Mouse (Mus musculus): Measurements from ENCODE around the gene Tbk1. TPM values are rescaled to one million over a fixed set of nuclear protein-coding genes. Genes with fewer than 3 reads are reported as not detected.

Tbk1 gene
- polyA plus RNA-seq, 1 experiment from 2014 or later = 35.9 TPM

- H3K36me3 ChIP-seq = peaks cover 91% of the 10 kb centered on the region
- no peaks in the 10 kb centered on the region for H3K9me3 ChIP-seq
- no peak overlapping the region for H3K4me2 ChIP-seq
- no peaks in the 10 kb centered on the region for H3K4me1 ChIP-seq
- H3K27me3 ChIP-seq = no peaks in the 10 kb centered on the region
- no peak overlapping the region for H3K9ac ChIP-seq
- H3K4me3 ChIP-seq = no peak overlapping the region
- no peak overlapping the region for H3K27ac ChIP-seq
- no peak for ATAC-seq (ENCODE audit: insufficient number of reproducible peaks, insufficient read depth, low FRiP score, low TSS enrichment, low read depth)
- WGBS = 95% methylated on average over 13 of the region's 13 CpGs
These were observed 28.7 kb upstream of the Tbk1 start for GRCm38 (mm10) chr10:121615146-121615870.

- no peaks in the 10 kb centered on the region for H3K27me3 ChIP-seq
- H3K36me3 ChIP-seq = peaks cover 90% of the 10 kb centered on the region
- no peak overlapping the region for H3K9ac ChIP-seq
- ATAC-seq (ENCODE audit: insufficient number of reproducible peaks, insufficient read depth, low FRiP score, low TSS enrichment, low read depth) = no peak
- 86% methylated on average over 13 of the region's 13 CpGs for WGBS
- H3K27ac ChIP-seq = no peak overlapping the region
- H3K4me1 ChIP-seq = no peaks in the 10 kb centered on the region
- H3K9me3 ChIP-seq = no peaks in the 10 kb centered on the region
- no peak overlapping the region for H3K4me2 ChIP-seq
- H3K4me3 ChIP-seq = no peak overlapping the region
These were observed 27.0 kb upstream of the Tbk1 start for GRCm38 (mm10) chr10:121613570-121613969.

DNA sequence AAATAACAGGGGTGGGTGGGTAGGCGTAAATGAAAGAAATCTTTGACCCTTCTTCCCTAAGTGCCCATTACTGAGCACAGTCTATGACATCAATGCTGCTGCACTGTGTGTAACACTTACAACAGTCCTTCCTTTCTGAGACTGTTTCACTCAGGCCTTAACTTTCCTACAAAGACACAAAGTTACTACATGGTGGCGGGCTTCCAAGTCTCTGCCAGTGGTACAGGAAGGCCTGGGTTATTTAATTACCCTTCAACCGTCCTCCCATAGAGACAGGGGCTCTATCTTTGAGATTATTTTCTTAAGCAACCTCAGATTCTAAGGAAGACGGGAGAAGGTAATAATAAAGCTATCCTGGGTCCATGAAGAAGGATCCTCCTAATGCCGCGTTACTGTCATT lies 25.9 kb upstream of the Tbk1 start:
- no peak overlapping the region for H3K4me3 ChIP-seq
- peaks cover 91% of the 10 kb centered on the region for H3K36me3 ChIP-seq

DNA sequence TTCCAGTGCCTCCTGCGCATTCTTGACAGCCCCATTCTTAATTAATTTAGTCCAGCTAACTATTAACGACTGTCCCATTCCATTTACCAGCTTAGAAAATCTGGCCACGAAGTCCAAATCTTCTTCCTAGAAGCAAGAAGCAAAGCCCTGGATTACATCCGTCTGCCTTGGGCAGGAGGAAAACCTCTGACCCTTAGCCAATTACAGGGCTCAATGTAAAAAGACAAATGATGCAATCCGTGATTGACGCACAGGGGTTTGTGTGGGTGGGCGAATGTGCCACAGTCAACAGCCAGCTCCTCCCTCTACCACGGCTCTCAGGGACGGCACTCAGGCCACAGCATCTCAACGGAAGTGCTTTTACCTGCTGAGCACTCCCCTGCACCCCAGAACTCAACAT lies 25.0 kb upstream of the Tbk1 start:
- no peaks in the 10 kb centered on the region for H3K9me3 ChIP-seq
- no peak overlapping the region for H3K9ac ChIP-seq
- no peak overlapping the region for H3K4me2 ChIP-seq
- H3K4me3 ChIP-seq = no peak overlapping the region
- H3K4me1 ChIP-seq = no peaks in the 10 kb centered on the region
- 78% methylated on average over 10 of the region's 10 CpGs for WGBS
- no peak overlapping the region for H3K27ac ChIP-seq
- H3K27me3 ChIP-seq = no peaks in the 10 kb centered on the region
- no peak for ATAC-seq (ENCODE audit: insufficient number of reproducible peaks, insufficient read depth, low FRiP score, low TSS enrichment, low read depth)
- H3K36me3 ChIP-seq = peaks cover 91% of the 10 kb centered on the region

More for the DNA sequence above, 25.9 kb upstream of the Tbk1 start:
- H3K9ac ChIP-seq = no peak overlapping the region
- no peaks in the 10 kb centered on the region for H3K27me3 ChIP-seq
- H3K27ac ChIP-seq = no peak overlapping the region
- no peaks in the 10 kb centered on the region for H3K9me3 ChIP-seq
- WGBS = 89% methylated on average over 6 of the region's 6 CpGs
- H3K4me1 ChIP-seq = no peaks in the 10 kb centered on the region
- H3K4me2 ChIP-seq = no peak overlapping the region
- no peak for ATAC-seq (ENCODE audit: insufficient number of reproducible peaks, insufficient read depth, low FRiP score, low TSS enrichment, low read depth)

DNA sequence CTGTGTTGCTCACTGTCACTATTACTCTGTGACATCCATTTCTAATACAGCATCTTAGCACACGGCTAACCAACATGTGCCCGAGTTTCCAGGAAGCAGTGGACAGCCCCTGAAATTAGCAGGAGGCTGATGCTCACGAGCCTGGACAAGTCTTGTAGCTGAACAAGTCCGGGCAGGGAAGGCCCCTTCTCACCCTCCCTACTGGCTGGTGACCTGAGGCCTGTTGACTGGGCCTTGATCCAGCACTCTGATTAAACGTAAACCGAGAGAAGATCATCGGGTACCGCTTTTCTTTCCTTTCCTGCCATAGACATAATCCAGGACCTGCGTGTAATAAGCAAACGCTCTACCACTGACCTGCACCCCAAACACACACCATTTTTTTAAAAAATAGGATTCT lies 21.6 kb upstream of the Tbk1 start:
- Histone ChIP-seq H3K27ac (no peak overlapping the region), H3K36me3 (peaks cover 93% of the 10 kb centered on the region), H3K9me3 (no peaks in the 10 kb centered on the region), H3K27me3 (no peaks in the 10 kb centered on the region), H3K4me1 (no peaks in the 10 kb centered on the region), H3K9ac (no peak overlapping the region), H3K4me2 (no peak overlapping the region), H3K4me3 (no peak overlapping the region)
- WGBS = 87% methylated on average over 10 of the region's 10 CpGs
- no peak for ATAC-seq (ENCODE audit: insufficient number of reproducible peaks, insufficient read depth, low FRiP score, low TSS enrichment, low read depth)

DNA sequence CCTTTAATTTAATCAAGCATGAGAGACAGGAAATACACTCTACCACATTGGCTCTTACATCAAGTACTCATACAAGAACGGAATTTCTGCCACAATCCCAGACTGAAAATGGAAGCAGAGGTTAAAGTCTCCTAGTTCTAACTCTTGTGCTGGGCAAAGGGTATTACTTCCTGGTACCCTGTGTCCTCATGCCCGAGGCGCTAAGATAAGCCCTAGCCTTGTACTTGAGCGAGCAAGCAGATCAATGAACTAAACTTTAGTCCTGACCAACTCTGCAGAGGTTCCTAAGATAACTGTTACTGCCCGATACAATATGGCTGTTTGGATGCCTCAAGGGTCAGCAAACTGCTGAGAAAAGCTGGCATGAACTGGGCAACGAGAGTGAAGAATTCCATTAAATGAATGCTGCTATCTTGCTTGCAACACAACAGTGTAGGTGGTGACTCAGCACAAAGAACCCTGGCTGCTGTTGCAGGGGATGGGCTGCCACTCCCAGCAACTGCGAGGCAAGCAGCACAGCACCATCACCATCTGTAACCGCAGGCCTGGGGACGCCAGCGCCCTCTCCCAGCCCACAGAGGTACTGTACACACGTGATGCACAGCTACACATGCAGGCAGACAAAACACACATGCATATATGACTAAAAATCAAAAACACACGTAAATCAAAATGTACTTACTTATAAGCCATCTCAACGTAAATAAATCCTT lies 18.2 kb upstream of the Tbk1 start:
- H3K36me3 ChIP-seq = peaks cover 97% of the 10 kb centered on the region
- H3K27me3 ChIP-seq = no peaks in the 10 kb centered on the region
- ATAC-seq (ENCODE audit: insufficient number of reproducible peaks, insufficient read depth, low FRiP score, low TSS enrichment, low read depth) = no peak
- 96% methylated on average over 13 of the region's 13 CpGs for WGBS
- no peak overlapping the region for H3K9ac ChIP-seq
- no peak overlapping the region for H3K27ac ChIP-seq
- H3K4me2 ChIP-seq = no peak overlapping the region
- no peaks in the 10 kb centered on the region for H3K4me1 ChIP-seq
- H3K9me3 ChIP-seq = no peaks in the 10 kb centered on the region
- no peak overlapping the region for H3K4me3 ChIP-seq

DNA sequence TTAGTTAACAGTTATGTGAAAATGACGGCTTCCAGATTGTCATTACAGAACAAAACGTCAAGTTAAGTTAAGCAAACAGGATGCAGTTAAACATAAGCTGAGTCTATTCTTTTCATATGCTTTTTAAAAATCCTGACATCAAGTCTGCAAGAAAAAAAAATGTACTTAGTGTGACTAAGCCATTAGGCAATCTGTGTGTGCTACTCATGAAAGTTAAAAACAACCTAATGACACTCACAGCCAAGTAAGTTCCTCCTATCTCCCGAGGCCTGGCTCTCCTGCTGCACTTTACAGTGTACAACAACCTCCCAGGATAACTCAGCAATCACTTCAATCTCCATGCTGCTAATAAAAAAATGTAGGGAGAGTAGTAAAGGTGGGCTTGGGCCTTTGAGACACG lies 17.0 kb upstream of the Tbk1 start:
- Histone ChIP-seq H3K4me1 (no peaks in the 10 kb centered on the region), H3K27ac (no peak overlapping the region), H3K4me3 (no peak overlapping the region), H3K36me3 (peaks cover 100% of the 10 kb centered on the region), H3K9ac (no peak overlapping the region), H3K9me3 (no peaks in the 10 kb centered on the region), H3K27me3 (no peaks in the 10 kb centered on the region), H3K4me2 (no peak overlapping the region)
- WGBS = 91% methylated on average over 4 of the region's 4 CpGs
- ATAC-seq (ENCODE audit: insufficient number of reproducible peaks, insufficient read depth, low FRiP score, low TSS enrichment, low read depth) = no peak

- Histone ChIP-seq H3K4me3 (no peak overlapping the region), H3K27ac (no peak overlapping the region), H3K27me3 (no peaks in the 10 kb centered on the region), H3K4me1 (no peaks in the 10 kb centered on the region), H3K36me3 (peaks cover 100% of the 10 kb centered on the region), H3K9ac (no peak overlapping the region), H3K9me3 (no peaks in the 10 kb centered on the region), H3K4me2 (no peak overlapping the region)
- WGBS = 78% methylated on average over 6 of the region's 6 CpGs
- ATAC-seq (ENCODE audit: insufficient number of reproducible peaks, insufficient read depth, low FRiP score, low TSS enrichment, low read depth) = no peak
These were observed 14.7 kb upstream of the Tbk1 start for GRCm38 (mm10) chr10:121601272-121601671.

DNA sequence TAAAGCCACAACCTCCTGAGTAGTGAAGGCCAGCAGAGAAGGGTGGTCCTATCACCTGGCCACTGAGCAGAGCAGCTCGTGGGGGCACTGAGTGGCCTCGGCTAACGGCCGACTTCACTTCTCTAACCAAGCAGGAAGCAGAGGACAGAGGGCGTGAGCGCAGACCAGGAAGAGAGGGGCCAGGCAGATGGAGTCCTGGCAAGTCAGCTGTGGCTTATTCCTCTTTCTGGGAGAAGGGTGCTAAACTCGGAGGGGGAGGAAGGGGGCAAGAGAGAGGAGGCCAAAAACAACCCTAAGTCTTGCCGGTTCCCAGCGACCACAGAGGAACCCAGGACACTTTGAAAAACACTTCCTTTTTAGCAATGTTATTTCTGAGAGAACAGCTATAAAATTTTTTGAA lies 10.0 kb upstream of the Tbk1 start:
- 90% methylated on average over 9 of the region's 9 CpGs for WGBS
- no peaks in the 10 kb centered on the region for H3K27me3 ChIP-seq
- H3K9ac ChIP-seq = no peak overlapping the region
- H3K4me3 ChIP-seq = no peak overlapping the region
- no peak for ATAC-seq (ENCODE audit: insufficient number of reproducible peaks, insufficient read depth, low FRiP score, low TSS enrichment, low read depth)
- H3K27ac ChIP-seq = no peak overlapping the region
- no peaks in the 10 kb centered on the region for H3K4me1 ChIP-seq
- H3K36me3 ChIP-seq = peaks cover 95% of the 10 kb centered on the region
- H3K4me2 ChIP-seq = no peak overlapping the region
- 0 out of 2 replicates have a peak, but pooled peaks cover 2% of the 10 kb centered on the region for H3K9me3 ChIP-seq

DNA sequence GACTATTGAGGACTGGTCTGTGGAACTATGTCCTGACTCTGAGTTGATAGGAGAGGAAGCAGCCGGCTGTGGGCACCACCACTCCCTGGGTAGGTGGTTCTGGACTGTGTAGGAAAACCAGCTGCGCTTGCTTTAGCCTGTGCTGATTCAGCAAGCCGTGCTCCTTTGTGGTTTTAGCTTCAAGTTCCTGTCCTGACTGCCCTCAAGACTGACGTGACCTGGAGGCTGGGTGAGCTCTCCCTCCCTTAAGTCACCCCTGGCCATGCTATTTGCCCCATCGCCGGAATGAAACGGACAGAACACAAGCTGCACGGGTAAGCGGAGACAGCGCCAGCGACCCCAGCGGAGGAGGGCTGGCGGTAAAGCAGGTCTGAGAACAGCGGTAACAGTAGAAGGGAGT lies 4.5 kb upstream of the Tbk1 start:
- Histone ChIP-seq H3K9me3 (0 out of 2 replicates have a peak, but pooled peaks cover 2% of the 10 kb centered on the region), H3K4me2 (no peak overlapping the region), H3K4me3 (no peak overlapping the region), H3K27me3 (no peaks in the 10 kb centered on the region), H3K9ac (no peak overlapping the region), H3K4me1 (no peaks in the 10 kb centered on the region), H3K36me3 (peaks cover 62% of the 10 kb centered on the region), H3K27ac (no peak overlapping the region)
- no peak for ATAC-seq (ENCODE audit: insufficient number of reproducible peaks, insufficient read depth, low FRiP score, low TSS enrichment, low read depth)
- 86% methylated on average over 14 of the region's 14 CpGs for WGBS

- no peaks in the 10 kb centered on the region for H3K9me3 ChIP-seq
- peak overlapping the region; percentile 89 for H3K4me3 ChIP-seq
- peaks cover 9% of the 10 kb centered on the region for H3K4me1 ChIP-seq
- H3K27me3 ChIP-seq = no peaks in the 10 kb centered on the region
- H3K9ac ChIP-seq = peak overlapping the region; percentile 93
- H3K36me3 ChIP-seq = peaks cover 46% of the 10 kb centered on the region
- no peak for ATAC-seq (ENCODE audit: insufficient number of reproducible peaks, insufficient read depth, low FRiP score, low TSS enrichment, low read depth)
- WGBS = 61% methylated on average over 6 of the region's 6 CpGs
- peak overlapping the region; percentile 77; the same call in 1 of the 2 replicates for H3K27ac ChIP-seq
- H3K4me2 ChIP-seq = peak overlapping the region; percentile 62
These were observed 819 bp upstream of the Tbk1 start for GRCm38 (mm10) chr10:121587371-121587840.

Measured in embryonic facial prominence, embryonic 13.5 days (tissue).